23 mouse cellular contexts compared by ENCODE assay signal in the genomic region with DNA sequence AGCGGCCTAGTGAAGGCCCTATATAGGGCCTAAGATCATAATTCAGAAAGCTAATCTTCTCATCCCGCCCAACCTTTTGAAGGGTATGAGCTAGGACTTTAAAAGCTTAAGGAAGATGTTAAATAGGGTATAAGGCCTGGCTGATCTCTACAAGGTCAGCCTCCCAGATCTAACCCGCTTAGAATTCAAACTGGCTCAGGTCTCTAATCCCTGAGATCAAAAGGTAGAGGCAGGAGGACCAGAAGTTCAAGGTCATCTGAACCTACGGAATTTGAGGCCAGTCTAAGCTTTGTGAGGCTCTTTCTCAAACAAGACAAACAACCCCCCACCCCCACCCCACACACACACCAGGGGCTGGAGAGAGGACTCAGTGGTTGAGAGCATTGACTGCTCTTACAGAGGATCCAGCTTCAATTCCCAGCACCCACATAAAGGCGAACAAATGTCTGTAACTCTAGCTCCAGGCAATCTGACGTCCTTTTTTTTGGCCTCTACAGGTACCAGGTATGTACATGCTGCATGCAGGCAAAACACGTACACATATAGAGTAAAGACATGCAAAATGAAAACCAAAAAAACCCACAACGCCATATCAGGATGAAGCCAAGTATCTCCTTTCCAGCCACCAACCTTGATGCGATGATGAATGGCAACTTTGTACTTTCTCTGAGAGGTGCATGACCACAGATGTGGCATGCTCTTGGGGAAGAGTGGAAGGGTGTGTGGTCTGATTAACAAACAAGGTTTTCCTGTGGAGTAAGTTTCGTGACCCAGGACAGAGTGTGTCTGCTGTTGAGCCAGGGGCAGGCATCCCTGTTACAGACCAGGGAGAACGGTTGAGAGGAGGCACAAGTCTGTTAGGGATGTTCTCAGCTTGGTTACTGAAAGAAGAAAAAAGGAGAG. TPM values are rescaled to one million over a fixed set of nuclear protein-coding genes. Genes with fewer than 3 reads are reported as not detected.
A peak's percentile ranks its signal among the peaks of the same experiment; 100 is the strongest.
DNase-seq lines count a peak whose midpoint lies in the region; ATAC-seq and TF ChIP-seq lines count a peak whose summit lies in the region.
"Had no signal": no experiment of that assay in that cellular context is flagged by ENCODE, and none has a peak within 500 bp of the region (broad histone marks: within the 10 kb centered on the region; RNA-seq: fewer than 3 reads in every experiment).

No protein-coding gene starts in this region.

- peak; percentile 95 for TF ChIP-seq EP300 in ES-Bruce4 (IDR thresholded peaks at IDR 0.05; ENCODE audit: insufficient read depth, low read depth, low read length)

- TF ChIP-seq CTCF in ES-Bruce4 (IDR thresholded peaks at IDR 0.05; ENCODE audit: low read depth, low read length): no peak
- TF ChIP-seq CTCF in left cerebral cortex, adult 2 months (IDR thresholded peaks at IDR 0.05): no peak

- H3K36me3 ChIP-seq in megakaryocyte, embryonic 14.5 days (replicated peaks; ENCODE audit: low read length): peaks cover 4% of the 10 kb centered on the region
- H3K36me3 ChIP-seq in ES-Bruce4 (ENCODE audit: control insufficient read depth, insufficient read depth, low read length, poor library complexity, severe bottlenecking): peaks cover 2% of the 10 kb centered on the region
- H3K36me3 ChIP-seq: embryonic facial prominence, embryonic 13.5 days; kidney, embryonic 15.5 days had no signal

- H3K27ac ChIP-seq in ES-Bruce4 (ENCODE audit: insufficient read depth, low read length): peak overlapping the region; percentile 96
- H3K27ac ChIP-seq in left cerebral cortex, adult 2 months: no peak overlapping the region
- H3K27ac ChIP-seq: embryonic facial prominence, embryonic 13.5 days; hindbrain, embryonic 14.5 days; kidney, embryonic 15.5 days; liver, embryonic 12.5 days had no signal

- H3K4me1 ChIP-seq in megakaryocyte, embryonic 14.5 days: peaks cover 87% of the 10 kb centered on the region
- peaks cover 13% of the 10 kb centered on the region for H3K4me1 ChIP-seq in ES-Bruce4 (ENCODE audit: control insufficient read depth, insufficient read depth, low read length)

- H3K27me3 ChIP-seq in megakaryocyte, embryonic 14.5 days (replicated peaks): no peaks in the 10 kb centered on the region
- H3K27me3 ChIP-seq in ES-Bruce4 (ENCODE audit: control insufficient read depth, insufficient read depth, low read length, poor library complexity, severe bottlenecking): no peaks in the 10 kb centered on the region

- peak overlapping the region; percentile 69 for H3K4me3 ChIP-seq in megakaryocyte, embryonic 14.5 days (replicated peaks)
- no peak overlapping the region for H3K4me3 ChIP-seq in ES-Bruce4 (ENCODE audit: low read depth, low read length)
- H3K4me3 ChIP-seq in left cerebral cortex, adult 2 months: no peak overlapping the region
- H3K4me3 ChIP-seq: embryonic facial prominence, embryonic 13.5 days; kidney, embryonic 15.5 days; liver, embryonic 12.5 days had no signal

- no peak for TF ChIP-seq POLR2A in ES-Bruce4 (IDR thresholded peaks at IDR 0.05; ENCODE audit: insufficient read depth, low read length)

- DNase-seq in R1 (ENCODE audit: low read depth, low spot score): peak; percentile 98
- DNase-seq in left cerebral cortex, adult 2 months (ENCODE audit: extremely low spot score in 1 of 2, low spot score in 2 of 2): no peak
- DNase-seq in right cerebral cortex, postnatal 10 days (ENCODE audit: low spot score in 2 of 2): no peak
- DNase-seq: adrenal gland, adult 8-10 months; cerebellum, adult 9-10 months; embryo, embryonic 11 days; forebrain, postnatal 0 days; gastrocnemius, postnatal 10 days; heart, postnatal 4 days; kidney, adult 11 months; kidney, postnatal 36 days; left cerebral cortex, postnatal 4 days; liver, postnatal 0 days; lung, postnatal 36 days; midbrain, embryonic 14.5 days had no signal

- H3K9me3 ChIP-seq in megakaryocyte, embryonic 14.5 days: no peaks in the 10 kb centered on the region
- H3K9me3 ChIP-seq in ES-Bruce4 (replicated peaks; ENCODE audit: control insufficient read depth, insufficient read depth, low read length, poor library complexity, severe bottlenecking): no peaks in the 10 kb centered on the region
- H3K9me3 ChIP-seq: embryonic facial prominence, embryonic 13.5 days; kidney, embryonic 15.5 days; liver, embryonic 12.5 days had no signal

- no peak overlapping the region for H3K9ac ChIP-seq in ES-Bruce4 (ENCODE audit: low read depth, poor library complexity, severe bottlenecking)
- H3K9ac ChIP-seq: embryonic facial prominence, embryonic 13.5 days; forebrain, postnatal 0 days; hindbrain, embryonic 14.5 days; kidney, embryonic 15.5 days; liver, embryonic 12.5 days; liver, postnatal 0 days had no signal

- intact Hi-C loops in left cerebral cortex, adult 2 months (cut with DNase I): loop anchor here (2.0 kb wide), 1 partner anchor 46 kb away; no protein-coding TSS in a partner anchor

- ATAC-seq in megakaryocyte, adult 5-6 weeks (ENCODE audit: poor library complexity, severe bottlenecking): no peak
- ATAC-seq: forebrain, postnatal 0 days; inflammation-experienced regulatory T-cells, adult 6 months; liver, embryonic 12.5 days; liver, postnatal 0 days had no signal

RNA-seq across cellular contexts. Expression of a gene that starts 3.1 kb away (rescaled TPM):
- 54.8 and 75.2 TPM in 2 replicates for polyA plus RNA-seq in megakaryocyte, embryonic 14.5 days (2012; ENCODE audit: insufficient read depth, low replicate concordance)
- total RNA-seq in megakaryocyte, adult 5-6 weeks (2015): 2.0 and 3.1 TPM in 2 replicates
- 3.2 and 5.1 TPM in 2 replicates for total RNA-seq in megakaryocyte, adult 5-6 weeks (2017)
- polyA plus RNA-seq in ES-Bruce4 (2011; ENCODE audit: insufficient read depth, insufficient read length, low read depth, missing spikeins): 53.8 and 61.5 TPM in 2 replicates
- total RNA-seq in left cerebral cortex, adult 2 months (2021): 1 to 10 TPM; 4.4 to 6.1 TPM

RNA-seq across cellular contexts. Expression of a gene that starts 13.2 kb away (rescaled TPM):
- polyA plus RNA-seq in megakaryocyte, embryonic 14.5 days (2012; ENCODE audit: insufficient read depth, low replicate concordance): 16.0 and 43.0 TPM in 2 replicates
- total RNA-seq in megakaryocyte, adult 5-6 weeks (2015): 18.7 and 22.4 TPM in 2 replicates
- 26.7 and 27.2 TPM in 2 replicates for total RNA-seq in megakaryocyte, adult 5-6 weeks (2017)
- 31.5 and 35.5 TPM in 2 replicates for polyA plus RNA-seq in ES-Bruce4 (2011; ENCODE audit: insufficient read depth, insufficient read length, low read depth, missing spikeins)
- total RNA-seq in left cerebral cortex, adult 2 months (2021): 10 to 100 TPM; 83.3 to 85.5 TPM
